Mouse (Mus musculus): ENCODE data around the gene Snapc5. TPM values are rescaled to one million over a fixed set of nuclear protein-coding genes. Genes with fewer than 3 reads are reported as not detected.
"Not testable (repeated sequence)": the region's sequence is repeated elsewhere in the genome, so short reads cannot be mapped to it uniquely, and the experiment has no call there.

Snapc5 gene
- polyA plus RNA-seq, 1 experiment from 2014 or later, result 43.5 TPM

DNA sequence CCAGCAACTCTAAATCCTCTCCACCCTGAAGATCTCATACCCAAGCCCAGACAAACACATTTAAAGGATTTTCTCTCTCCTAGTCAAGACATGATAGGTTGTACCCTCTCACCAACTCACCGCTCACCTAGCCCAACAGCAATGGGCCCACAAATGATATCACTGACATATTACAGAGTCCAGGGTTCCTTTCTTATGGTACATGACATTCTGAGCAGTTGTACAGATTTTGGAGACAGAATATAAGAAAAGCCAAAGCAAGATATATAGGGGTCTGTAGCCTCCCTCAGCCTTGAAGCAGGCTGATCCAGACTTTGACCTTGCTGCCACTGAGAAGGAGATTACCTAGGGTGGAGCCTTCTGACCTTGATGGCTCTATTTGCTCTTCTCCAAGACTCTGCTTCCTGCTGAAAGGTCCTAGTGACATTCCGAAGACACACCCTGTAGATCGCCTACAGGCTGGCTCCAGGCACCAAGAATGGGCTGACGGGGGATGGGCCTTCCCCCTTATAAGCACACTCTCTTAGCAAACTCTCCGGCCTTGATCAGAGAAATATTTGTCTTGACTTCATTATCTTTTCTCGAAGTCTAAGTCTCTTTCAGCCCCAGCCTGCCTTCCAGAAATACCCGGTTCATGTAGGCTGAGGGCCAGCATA, 19.8 kb downstream of the Snapc5 start:
- not testable (repeated sequence) for DNase-seq (ENCODE audit: low spot score)

DNA sequence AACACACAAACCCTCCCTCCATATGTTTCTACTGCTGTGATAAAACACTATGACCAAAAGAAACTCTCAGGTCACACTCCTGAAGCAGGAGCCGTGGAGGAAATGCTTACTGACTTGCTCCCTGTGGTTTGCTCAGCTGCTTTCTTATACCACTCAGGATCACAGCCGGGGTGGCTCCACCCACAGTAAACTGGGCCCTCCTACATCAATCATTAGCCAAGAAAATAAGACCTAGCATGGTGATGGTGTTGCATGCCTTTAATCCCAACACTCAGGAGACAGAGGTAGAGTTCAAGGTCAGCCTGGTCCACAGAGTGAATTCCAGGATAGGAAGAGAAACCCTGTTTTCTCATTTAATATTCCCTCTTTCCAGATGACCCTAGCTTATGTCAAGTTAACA, 20.8 kb downstream of the Snapc5 start:
- DNase-seq (ENCODE audit: low spot score), result no peak

DNA sequence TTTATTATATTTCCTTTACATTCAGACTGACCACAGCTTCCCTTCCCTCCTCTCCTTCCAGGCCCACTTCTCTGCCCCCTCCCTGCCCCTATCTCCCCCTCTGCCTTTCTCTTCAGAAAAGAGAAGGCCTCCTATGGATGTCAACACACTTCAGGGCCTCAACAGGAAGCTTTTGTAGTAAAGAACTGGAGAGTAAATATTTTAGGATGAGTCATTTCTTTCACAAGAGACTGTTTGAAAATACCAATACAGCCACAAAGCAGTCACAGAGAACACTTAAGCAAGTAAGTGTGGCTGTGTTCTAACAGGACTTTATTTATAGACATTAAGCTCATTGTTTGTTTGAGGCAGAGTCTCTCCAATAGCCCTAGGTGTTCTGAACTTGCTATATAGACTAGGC, 23.3 kb downstream of the Snapc5 start:
- DNase-seq (ENCODE audit: low spot score), result no peak

DNA sequence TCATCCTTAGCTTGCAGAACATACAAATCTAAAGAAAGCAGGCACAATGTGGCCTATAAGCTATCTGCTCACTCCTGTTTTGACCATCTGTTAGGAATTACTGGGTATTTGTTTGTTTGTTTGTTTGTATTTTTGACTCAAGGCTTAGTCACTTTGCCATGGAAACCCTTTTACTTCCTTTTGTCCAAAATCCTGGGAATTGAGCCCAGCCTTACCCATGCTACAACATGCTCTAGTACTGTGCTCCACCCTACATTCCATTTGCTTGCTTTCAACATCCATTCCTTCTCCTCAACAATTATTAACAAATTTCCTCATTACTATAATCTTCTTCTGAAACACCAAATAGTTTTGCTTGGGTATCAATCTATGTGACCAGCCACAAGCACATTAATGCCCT, 23.8 kb downstream of the Snapc5 start:
- DNase-seq (ENCODE audit: low spot score), result no peak

DNA sequence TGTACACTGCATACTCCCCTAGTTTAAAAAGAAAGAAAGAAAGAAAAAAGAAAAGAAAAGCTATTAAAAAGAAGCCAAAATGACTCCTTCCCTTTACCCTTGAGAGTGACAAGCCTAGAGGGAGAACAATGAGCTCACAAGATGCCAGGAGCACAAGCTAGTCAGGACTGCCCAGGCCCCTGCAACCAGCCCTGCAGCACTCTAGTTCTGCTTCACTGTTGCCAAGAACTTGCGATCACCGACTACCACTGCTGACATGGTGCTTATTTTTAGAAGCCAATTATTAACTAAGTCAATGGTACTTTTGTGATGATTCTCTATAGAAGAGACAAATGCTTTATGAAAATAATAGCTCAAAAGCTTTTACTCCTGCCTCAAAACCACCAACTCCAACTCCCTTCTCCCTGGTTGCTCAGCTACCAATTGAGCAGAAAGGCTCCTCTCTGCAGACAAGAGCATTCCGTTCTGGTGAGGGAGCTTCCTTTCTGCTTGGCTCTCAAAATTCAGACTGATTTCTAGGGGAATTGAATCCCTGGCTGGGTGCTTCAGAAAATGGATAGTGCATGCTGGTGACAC, 28.5 kb downstream of the Snapc5 start:
- DNase-seq (ENCODE audit: low spot score), result no peak

DNA sequence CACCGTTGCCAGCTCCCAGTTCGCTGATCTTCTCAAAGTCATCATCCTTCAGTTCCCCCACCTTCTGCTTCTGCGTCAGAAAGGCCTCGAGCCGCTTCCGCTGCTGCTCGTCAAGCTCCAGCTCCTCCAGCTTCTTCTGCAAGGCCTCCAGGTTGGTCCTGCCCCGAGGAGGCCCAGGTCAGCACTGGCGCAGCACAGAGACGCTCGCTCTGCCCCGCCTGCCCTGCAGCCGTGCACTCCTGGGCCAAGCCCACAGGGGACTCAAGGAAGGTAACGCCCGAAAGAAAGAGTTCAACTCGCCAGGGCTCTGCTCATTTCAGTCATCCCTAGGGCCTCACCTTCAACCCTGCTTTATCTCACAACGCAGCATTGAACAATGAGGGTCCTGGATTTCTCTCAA, 35.4 kb downstream of the Snapc5 start:
- DNase-seq (ENCODE audit: low spot score), result no peak

DNA sequence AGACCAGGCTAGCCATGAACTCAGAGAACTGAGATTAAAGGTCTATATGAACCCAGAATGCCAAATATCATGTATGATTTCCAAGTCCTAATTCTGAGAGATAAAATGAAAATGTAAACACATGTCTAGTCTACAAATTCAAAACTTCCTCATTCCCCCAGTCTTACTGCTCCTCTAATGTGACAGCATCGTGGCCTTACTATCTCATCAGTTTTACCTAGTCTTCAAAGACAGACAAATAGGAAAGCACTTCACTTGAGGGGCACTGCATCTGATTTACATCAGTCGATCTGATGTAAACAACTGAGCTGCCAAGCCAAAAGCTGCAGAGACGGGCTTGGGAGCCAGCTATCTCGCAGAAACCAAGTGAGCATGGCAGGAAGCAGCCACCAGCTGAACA, 37.0 kb downstream of the Snapc5 start:
- DNase-seq (ENCODE audit: low spot score), result no peak

DNA sequence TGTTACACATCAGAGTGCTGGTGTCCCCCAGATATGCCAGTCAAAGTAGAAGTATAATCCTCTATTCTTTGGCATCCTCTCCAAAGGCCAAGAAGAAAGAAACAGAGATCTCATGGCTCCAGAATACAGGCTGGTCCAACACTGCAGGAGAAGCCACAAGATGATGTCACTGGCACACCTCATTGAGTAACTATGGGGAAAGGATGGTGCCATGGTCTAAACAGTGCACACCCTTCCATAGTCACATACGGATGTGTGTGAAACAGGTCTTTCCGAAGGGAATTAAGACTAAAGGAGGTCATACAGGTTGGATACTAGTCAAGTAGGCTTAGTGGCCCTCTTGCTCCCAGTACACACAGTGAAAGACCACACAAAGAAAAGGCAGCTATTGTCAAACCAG, 37.6 kb downstream of the Snapc5 start:
- no peak for DNase-seq (ENCODE audit: low spot score)

DNA sequence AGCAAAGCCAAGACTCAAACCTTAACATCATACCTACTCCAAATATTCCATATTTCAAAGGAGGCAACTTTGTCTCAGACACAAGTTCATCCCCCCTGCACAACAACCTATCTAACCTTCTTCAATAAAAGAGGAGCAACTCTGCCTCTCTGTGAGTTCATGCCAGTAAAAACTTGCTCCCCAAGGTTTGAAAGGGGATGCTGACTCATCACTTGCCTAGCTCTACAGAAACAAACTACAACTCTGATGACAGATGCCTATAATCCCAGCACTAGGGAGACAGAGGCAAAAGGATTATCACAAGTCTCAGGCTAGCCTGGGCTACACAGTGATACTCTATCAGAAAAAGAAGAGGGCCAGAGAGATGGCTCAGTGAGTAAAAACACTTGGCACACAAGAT, 38.8 kb downstream of the Snapc5 start:
- DNase-seq (ENCODE audit: low spot score), result no peak

DNA sequence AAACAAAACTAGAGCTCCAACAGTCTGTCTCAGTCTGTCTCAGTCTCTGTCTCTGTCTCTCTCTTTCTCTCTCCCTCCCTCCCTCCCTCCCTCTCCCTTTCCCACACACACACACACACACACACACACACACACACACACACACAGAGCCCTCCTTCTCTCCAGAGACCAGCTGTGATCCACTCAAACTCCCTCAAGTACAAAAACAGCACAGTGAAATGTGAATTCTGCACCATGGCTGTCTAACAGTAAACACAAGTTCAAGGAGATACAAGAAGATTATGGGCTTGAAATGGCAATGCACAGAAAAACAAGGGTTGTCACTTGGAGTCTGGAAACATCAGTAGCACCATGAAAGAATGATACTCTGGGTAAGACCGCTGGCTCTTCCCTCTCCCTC, 40.2 kb downstream of the Snapc5 start:
- DNase-seq (ENCODE audit: low spot score), result no peak

DNA sequence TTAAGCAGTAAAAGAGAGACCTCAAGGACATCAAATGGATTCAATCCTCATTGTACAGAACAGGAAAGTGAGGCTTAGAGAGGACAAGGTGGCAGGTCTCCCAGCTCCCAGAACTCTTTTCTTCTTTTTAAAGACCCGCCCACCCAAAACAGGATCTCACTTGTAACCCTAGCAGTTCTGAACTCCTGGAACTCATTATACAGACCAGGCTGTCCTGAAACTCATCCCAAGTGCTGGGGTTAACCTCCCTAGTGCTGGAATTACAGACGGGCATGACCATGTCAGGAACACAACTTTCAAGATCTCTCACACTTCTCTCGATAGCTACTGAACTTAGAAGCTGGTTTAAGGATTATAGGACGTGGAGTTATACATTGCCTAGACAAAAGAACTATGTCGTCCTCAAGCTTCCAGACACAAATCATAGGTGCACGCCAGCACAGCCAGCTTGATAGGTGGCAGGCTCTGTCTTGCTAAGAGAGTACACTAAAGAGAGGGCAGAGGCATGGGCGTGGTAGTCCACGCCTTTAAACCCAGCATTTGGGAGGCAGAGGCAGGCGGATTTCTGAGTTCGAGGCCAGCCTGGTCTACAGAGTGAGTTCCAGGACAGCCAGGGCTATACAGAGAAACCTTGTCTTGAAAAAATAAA, 40.8 kb downstream of the Snapc5 start:
- no peak for DNase-seq (ENCODE audit: low spot score)

DNA sequence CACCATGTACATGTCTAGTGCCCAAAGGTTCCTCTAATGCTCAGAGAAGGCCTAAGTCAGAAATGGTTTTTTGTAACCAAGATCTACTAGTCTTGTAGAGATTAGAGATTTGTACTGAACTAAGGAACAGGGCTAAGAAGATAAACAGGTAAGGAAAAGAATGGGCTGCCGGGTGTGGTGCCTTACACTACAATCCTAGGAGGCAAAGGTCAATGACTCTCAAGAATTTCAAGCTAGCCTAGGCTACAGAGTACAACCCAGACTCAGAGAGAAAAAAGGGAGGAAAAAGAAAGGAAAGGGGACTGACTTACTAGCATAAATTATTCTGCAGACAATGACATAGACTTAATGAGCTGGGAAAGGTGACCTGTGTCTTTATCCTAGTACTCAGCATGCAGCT, 41.5 kb downstream of the Snapc5 start:
- no peak for DNase-seq (ENCODE audit: low spot score)

DNA sequence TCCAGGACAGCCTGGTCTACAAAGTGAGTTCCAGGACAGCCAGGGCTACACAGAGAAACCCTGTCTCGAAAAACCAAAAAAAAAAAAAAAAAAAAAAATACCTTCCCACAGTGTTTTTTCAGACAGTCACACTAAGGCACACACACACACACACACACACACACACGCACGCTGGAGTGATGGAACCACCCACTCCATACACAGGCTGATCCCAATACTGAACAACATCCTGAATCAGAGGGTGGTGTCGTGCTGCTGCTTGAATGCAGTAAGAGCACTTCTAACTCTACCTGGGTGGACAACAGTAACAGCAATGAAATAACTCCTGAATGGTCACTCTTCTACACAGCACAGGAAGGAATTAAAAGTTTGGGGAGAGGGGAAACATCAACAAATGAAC, 42.4 kb downstream of the Snapc5 start:
- no peak for DNase-seq (ENCODE audit: low spot score)

DNA sequence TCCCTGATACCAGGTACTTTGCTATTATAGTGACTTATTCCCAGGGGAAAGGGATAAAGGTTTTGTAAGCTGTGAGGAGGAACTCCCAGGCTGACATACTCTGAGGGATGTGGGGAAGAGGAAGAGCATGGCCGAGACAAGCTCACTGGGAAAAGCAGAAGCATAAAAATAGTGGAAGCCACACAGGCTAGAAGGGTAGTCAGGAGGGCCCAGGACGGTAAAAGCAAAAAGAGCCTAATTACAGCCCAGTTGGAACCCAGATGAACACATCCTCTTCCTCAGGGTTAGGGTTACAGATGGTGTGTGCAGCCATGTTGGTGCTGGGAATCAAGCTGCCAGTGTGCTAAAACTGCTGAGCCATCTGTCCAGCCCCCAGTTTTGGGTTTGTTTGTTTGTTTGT, 43.0 kb downstream of the Snapc5 start:
- no peak for DNase-seq (ENCODE audit: low spot score)

DNA sequence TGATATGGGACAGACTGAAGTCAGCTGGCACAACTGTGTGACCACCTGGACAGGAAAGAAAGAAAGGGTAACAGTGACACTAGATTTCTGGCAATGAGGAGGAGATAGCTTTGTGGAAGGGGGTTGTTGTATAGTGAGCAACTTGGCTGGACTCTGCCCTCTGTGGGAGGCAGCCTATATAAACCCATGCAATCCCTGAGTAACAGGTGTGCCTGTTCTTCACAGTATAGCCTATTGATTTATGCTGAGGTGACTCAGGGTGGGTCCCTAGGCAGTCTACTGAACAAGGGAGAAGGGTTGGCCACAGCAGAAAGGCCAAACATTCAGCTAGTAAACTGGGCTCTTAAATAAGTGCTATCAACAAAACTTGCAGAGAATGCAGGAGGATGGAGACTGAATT, 46.7 kb downstream of the Snapc5 start:
- DNase-seq (ENCODE audit: low spot score), result no peak

DNA sequence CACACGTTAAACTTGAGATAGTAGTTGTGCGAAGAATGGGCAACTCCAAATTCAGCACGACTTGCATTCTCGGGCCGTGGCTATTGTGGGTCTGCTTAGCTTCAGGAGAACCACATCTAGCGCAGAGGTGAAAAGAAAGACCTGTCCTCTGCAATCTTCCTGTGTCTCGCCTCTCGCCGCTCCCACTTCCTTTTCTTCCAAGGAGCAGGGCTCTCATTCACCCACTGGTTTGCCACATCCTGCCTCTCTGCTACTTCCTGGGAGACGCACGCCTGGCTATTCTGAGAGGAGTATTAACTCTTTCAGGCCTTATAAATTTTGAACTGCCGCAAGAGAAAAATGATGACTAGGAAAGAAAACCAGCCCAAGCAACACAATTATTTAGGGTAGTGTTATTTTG, 48.7 kb downstream of the Snapc5 start:
- DNase-seq (ENCODE audit: low spot score), result peak; percentile 56

DNA sequence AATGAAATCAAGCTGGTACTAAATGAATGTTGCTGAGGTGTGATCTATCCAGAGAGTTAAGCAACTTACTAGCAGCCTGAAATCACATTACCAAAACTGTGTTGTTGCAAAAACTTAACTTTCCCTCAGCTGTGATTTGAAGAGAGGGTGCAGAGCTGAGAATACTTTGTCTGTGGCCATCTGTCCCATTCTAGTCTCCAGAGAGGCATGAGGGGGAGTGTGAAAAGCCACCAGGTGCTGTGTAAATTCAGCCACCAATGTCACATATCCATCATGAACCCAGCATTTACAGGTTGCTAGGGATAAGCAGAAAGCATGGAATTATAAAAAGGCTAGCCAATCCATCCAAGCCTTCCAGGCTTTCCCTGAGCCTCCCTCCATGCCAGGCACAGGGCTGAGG, 49.9 kb downstream of the Snapc5 start:
- no peak for DNase-seq (ENCODE audit: low spot score)

DNA sequence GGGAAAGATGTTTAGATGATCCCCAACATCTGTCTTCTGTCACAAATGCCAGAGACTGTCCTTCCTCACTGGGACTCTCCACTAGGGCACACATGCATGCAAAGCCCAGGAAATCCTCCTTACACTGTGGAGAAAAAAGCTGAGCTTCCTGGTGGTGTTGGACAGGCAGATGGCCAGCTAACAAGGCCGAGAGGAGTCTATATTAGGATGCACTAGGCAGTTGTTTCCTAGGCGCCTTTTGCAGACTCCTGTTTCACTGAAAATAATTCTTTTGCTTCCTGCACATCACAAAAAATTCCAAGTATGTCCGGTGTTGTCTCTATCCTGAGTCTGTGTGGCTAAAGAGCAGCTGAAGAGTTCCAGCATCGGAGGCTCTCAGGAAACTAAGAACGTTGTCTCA, 52.1 kb downstream of the Snapc5 start:
- DNase-seq (ENCODE audit: low spot score), result no peak

DNA sequence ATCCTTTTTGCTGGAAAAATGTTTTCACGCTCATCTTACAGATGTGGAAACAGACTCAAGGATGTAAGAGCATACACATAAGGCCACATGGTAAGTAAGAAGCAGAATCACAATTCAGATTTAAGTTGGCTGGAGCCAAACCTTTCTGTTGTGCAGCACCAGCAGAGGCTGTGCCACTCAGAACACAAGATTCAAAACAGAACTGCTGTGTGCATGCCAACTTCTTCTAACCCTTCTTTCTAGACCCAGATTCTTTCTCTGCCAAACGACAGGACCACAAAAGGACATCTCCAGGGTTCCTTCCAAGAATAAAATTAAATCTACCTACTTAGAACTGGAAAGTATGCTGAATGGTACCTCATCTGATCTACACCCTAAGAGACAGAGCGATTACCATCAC, 52.6 kb downstream of the Snapc5 start:
- no peak for DNase-seq (ENCODE audit: low spot score)

DNA sequence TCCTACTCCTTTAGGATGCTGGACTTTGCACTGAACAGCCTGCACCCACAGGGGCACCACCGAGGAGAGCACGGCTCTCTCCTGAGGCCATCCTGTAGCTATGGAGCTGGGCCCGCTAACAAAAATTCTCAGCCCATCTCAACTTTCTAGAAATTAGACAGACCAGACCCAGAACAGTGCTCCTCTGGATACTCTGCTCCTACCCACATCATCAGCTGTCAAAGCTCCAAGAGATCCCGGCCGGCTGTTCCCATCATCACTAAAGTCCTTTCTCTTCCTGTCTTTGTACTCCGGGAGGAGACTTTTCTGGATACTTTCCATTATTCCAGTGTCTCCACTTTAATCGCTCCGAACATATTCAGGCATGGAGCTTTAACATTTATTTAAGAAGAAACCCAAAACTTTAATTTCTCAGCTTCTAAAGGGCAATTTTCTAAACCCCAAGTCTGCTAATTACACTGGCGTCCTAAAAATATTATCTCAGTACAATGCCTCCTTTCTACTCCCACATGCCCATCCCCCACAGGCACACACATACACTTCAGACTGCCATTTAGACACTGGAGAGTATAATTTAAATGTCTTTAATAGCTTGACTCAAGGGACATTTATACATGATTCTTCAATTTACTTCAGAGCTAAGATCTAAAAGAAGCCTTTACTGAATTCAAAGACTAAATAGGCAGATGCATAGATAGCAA, 53.3 kb downstream of the Snapc5 start:
- DNase-seq (ENCODE audit: low spot score), result no peak

All from thymus, postnatal 0 days (tissue).